ENCODE assay signal across 22 mouse cellular contexts in the genomic region with DNA sequence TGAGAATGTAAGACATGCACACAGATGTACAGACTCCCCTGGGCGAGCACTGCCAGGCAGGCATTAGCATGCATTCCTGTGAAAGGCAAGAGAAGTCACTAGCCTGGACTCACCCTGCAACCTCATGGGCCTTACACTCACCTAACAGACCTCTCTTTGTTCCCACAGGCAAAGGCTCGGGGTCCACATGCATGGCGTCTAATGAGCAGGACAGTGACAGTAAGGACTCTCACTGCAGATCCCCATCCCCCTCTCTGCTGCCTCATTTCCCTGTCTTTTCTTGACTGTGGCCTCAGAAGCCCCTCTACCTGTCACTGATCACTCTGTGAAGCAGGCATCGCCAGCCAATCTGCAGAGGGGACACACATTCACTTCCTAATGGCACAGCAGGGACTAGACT. TPM values are rescaled to one million over a fixed set of nuclear protein-coding genes. Genes with fewer than 3 reads are reported as not detected.
"Had no signal": no experiment of that assay in that cellular context is flagged by ENCODE, and none has a peak within 500 bp of the region (broad histone marks: within the 10 kb centered on the region; RNA-seq: fewer than 3 reads in every experiment).

No protein-coding gene starts in this region.

- DNase-seq: lung, adult 18-20 months; lung, embryonic 14.5 days; lung, postnatal 10 days; midbrain, embryonic 14.5 days; right cerebral cortex, adult 18-20 months; right cerebral cortex, postnatal 25 days; right cerebral cortex, postnatal 4 days; spleen, adult 18-20 months; thymus, adult 18-20 months; thymus, postnatal 14 days; thymus, postnatal 36 days had no signal

- H3K4me2 ChIP-seq: liver, embryonic 12.5 days; lung, embryonic 14.5 days; midbrain, embryonic 12.5 days; neural tube, embryonic 13.5 days; neural tube, embryonic 15.5 days had no signal

- H3K9ac ChIP-seq: liver, embryonic 12.5 days; liver, embryonic 14.5 days; lung, embryonic 14.5 days; midbrain, embryonic 12.5 days; neural tube, embryonic 13.5 days; neural tube, embryonic 15.5 days had no signal

- ATAC-seq: liver, embryonic 12.5 days had no signal

- H3K4me3 ChIP-seq: liver, embryonic 12.5 days; megakaryocyte, embryonic 14.5 days; midbrain, embryonic 12.5 days; myocyte; neural tube, embryonic 13.5 days; neural tube, embryonic 15.5 days had no signal

- H3K27me3 ChIP-seq: liver, embryonic 12.5 days; megakaryocyte, embryonic 14.5 days; midbrain, embryonic 12.5 days; neural tube, embryonic 13.5 days; neural tube, embryonic 15.5 days had no signal

- H3K9me3 ChIP-seq: liver, embryonic 12.5 days; megakaryocyte, embryonic 14.5 days; midbrain, embryonic 12.5 days; neural tube, embryonic 13.5 days; neural tube, embryonic 15.5 days had no signal

- H3K36me3 ChIP-seq: midbrain, embryonic 12.5 days; neural tube, embryonic 13.5 days; neural tube, embryonic 15.5 days had no signal

- H3K27ac ChIP-seq: liver, embryonic 12.5 days; liver, embryonic 14.5 days; macrophage; midbrain, embryonic 12.5 days; neural tube, embryonic 13.5 days; neural tube, embryonic 15.5 days had no signal

RNA-seq across cellular contexts. Expression of a gene that starts 40.8 kb away (rescaled TPM):
- total RNA-seq: megakaryocyte progenitor cell, adult 5-6 weeks had no signal
- polyA plus RNA-seq: liver, embryonic 12.5 days; liver, embryonic 14.5 days; liver, embryonic 16.5 days; macrophage; stomach, embryonic 16.5 days had no signal
